Mouse (Mus musculus): Measurements from ENCODE around the gene Aebp1.
A peak's percentile ranks its signal among the peaks of the same experiment; 100 is the strongest.

Aebp1 gene

GRCm38 (mm10) chr11:5861678-5862393 is at the start of gene Aebp1:
Aebp1 (plus strand) TSS chr11:5861947.
- DNase-seq (ENCODE audit: low read depth, low spot score) = no peak

- DNase-seq (ENCODE audit: low read depth, low spot score) = peak; percentile 20
These were observed 48.4 kb upstream of the Aebp1 start for GRCm38 (mm10) chr11:5813381-5813780.

- DNase-seq (ENCODE audit: low read depth, low spot score) = no peak
These were observed 42.5 kb upstream of the Aebp1 start for GRCm38 (mm10) chr11:5819223-5819622.

- DNase-seq (ENCODE audit: low read depth, low spot score) = no peak
These were observed 36.3 kb upstream of the Aebp1 start for GRCm38 (mm10) chr11:5825432-5825831.

GRCm38 (mm10) chr11:5827931-5828330 is 33.8 kb upstream of the Aebp1 start:
- no peak for DNase-seq (ENCODE audit: low read depth, low spot score)

- DNase-seq (ENCODE audit: low read depth, low spot score) = no peak
These were observed 33.1 kb upstream of the Aebp1 start for GRCm38 (mm10) chr11:5828509-5829191.

GRCm38 (mm10) chr11:5829327-5829726 is 32.4 kb upstream of the Aebp1 start:
- DNase-seq (ENCODE audit: low read depth, low spot score) = no peak

- no peak for DNase-seq (ENCODE audit: low read depth, low spot score)
These were observed 27.2 kb upstream of the Aebp1 start for GRCm38 (mm10) chr11:5834506-5834905.

GRCm38 (mm10) chr11:5835057-5835456 is 26.7 kb upstream of the Aebp1 start:
- DNase-seq (ENCODE audit: low read depth, low spot score) = peak; percentile 79

- DNase-seq (ENCODE audit: low read depth, low spot score) = peak; percentile 74
These were observed 25.6 kb upstream of the Aebp1 start for GRCm38 (mm10) chr11:5836126-5836525.

- peak; percentile 95 for DNase-seq (ENCODE audit: low read depth, low spot score)
These were observed 24.2 kb upstream of the Aebp1 start, which contains the start of gene Polm for GRCm38 (mm10) chr11:5837251-5838246. Polm (minus strand) TSS chr11:5838016.

- DNase-seq (ENCODE audit: low read depth, low spot score) = no peak
These were observed 21.4 kb upstream of the Aebp1 start for GRCm38 (mm10) chr11:5840346-5840745.

GRCm38 (mm10) chr11:5841751-5842150 is 20.0 kb upstream of the Aebp1 start:
- no peak for DNase-seq (ENCODE audit: low read depth, low spot score)

- no peak for DNase-seq (ENCODE audit: low read depth, low spot score)
These were observed 18.6 kb upstream of the Aebp1 start for GRCm38 (mm10) chr11:5843131-5843530.

- peak; percentile 58 for DNase-seq (ENCODE audit: low read depth, low spot score)
These were observed 15.0 kb upstream of the Aebp1 start for GRCm38 (mm10) chr11:5846639-5847345.

GRCm38 (mm10) chr11:5848741-5849140 is 13.0 kb upstream of the Aebp1 start:
- peak; percentile 90 for DNase-seq (ENCODE audit: low read depth, low spot score)

GRCm38 (mm10) chr11:5849316-5849715 is 12.4 kb upstream of the Aebp1 start:
- no peak for DNase-seq (ENCODE audit: low read depth, low spot score)

- DNase-seq (ENCODE audit: low read depth, low spot score) = peak; percentile 41
These were observed 11.3 kb upstream of the Aebp1 start for GRCm38 (mm10) chr11:5850452-5850851.

GRCm38 (mm10) chr11:5851021-5851736 is 10.6 kb upstream of the Aebp1 start:
- DNase-seq (ENCODE audit: low read depth, low spot score) = peak; percentile 23

- no peak for DNase-seq (ENCODE audit: low read depth, low spot score)
These were observed 9.4 kb upstream of the Aebp1 start for GRCm38 (mm10) chr11:5852314-5852713.

GRCm38 (mm10) chr11:5855481-5855880 is 6.3 kb upstream of the Aebp1 start:
- peak; percentile 43 for DNase-seq (ENCODE audit: low read depth, low spot score)

Measured in brain, adult 2 months (tissue).